Mouse (Mus musculus) embryonic fibroblast, embryonic 13.5 days (primary cell): ENCODE measurements around the gene Gsk3a.

Source experiments
- CTCF ChIP-seq: IDR thresholded peaks from 2 replicates; pipeline ENCODE4 v1.5.1; 2011; ENCODE audit warnings: mild to moderate bottlenecking, control low read depth, low read length, moderate library complexity, borderline replicate concordance; ENCODE audit not compliant: insufficient read depth
- POLR2A ChIP-seq: IDR thresholded peaks from 2 replicates; pipeline ENCODE4 v1.6.1; 2011; ENCODE audit warnings: low read depth, mild to moderate bottlenecking, control low read depth, low read length, moderate library complexity

- no peak for TF ChIP-seq POLR2A
- no peak for TF ChIP-seq CTCF
Observed at GRCm38 (mm10) chr7:25184091-25184490, 53.6 kb downstream of the Gsk3a start.
